Mouse (Mus musculus) testis, adult 2 months (tissue): Measurements from ENCODE around the gene Arl2.

Experiments
- CTCF ChIP-seq: fragments of 200-500 bp; IDR thresholded peaks from 2 replicates; pipeline ENCODE4 v1.5.1; 2012; ENCODE audit warnings: low read depth, mild to moderate bottlenecking, inconsistent platforms, low read length, moderate library complexity; ENCODE audit not compliant: control insufficient read depth, insufficient read depth, insufficient replicate concordance
- POLR2A ChIP-seq: fragments of 200-500 bp; IDR thresholded peaks from 2 replicates; pipeline ENCODE4 v1.6.1; 2012; ENCODE audit warnings: low read depth, mild to moderate bottlenecking, inconsistent platforms, low read length, moderate library complexity; ENCODE audit not compliant: control insufficient read depth

DNA sequence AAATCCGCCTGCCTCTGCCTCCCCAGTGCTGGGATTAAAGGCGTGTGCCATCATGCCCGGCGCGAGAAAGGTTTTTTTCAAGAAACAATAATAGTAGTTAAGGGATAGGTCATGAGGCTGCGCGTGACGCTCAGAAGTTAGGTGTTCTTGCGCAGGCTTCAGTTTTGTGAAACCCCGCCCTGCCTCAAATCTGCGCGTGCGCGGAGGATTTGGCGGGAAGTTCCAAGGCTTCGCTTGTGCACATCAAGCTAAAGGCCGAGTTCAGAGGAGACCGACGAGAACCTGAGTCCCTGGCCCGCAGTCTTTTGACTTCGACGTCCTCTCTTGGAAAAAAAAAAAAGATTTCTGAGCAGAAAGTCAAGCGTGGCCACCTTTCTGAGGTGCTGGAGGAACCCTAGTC is 42.8 kb upstream of the Arl2 start, which contains the start of gene Majin:
- 0 out of 2 replicates have a peak, but pooled peaks have one; percentile 43 for TF ChIP-seq POLR2A
- no peak for TF ChIP-seq CTCF
